Mouse (Mus musculus) liver, embryonic 16.5 days (tissue): ENCODE results near the gene Opa1. TPM values are rescaled to one million over a fixed set of nuclear protein-coding genes. Genes with fewer than 3 reads are reported as not detected.

Experiments used
- ATAC-seq: fragments of 200-750 bp; cut with Nextera tagmentation; 2 replicates; pipeline ENCODE4 v1.8.0; 2017; ENCODE audit warnings: low read depth, mild to moderate bottlenecking, moderate number of reproducible peaks, moderate library complexity
- H3K27ac ChIP-seq: fragments of 300-500 bp; sonication (generic); 2 replicates; pipeline ENCODE4 v1.5.1; 2014; ENCODE audit warnings: mild to moderate bottlenecking, low read length
- H3K27me3 ChIP-seq: fragments of 300-500 bp; sonication (generic); 2 replicates; pipeline ENCODE4 v1.6.1; 2014; ENCODE audit warnings: low read depth, low read length, mixed read lengths; ENCODE audit not compliant: control insufficient read depth, insufficient read depth
- H3K36me3 ChIP-seq: fragments of 300-500 bp; sonication (generic); 2 replicates; pipeline ENCODE4 v1.6.1; 2014; ENCODE audit warnings: mild to moderate bottlenecking; ENCODE audit not compliant: control insufficient read depth, insufficient read depth
- H3K4me1 ChIP-seq: fragments of 300-500 bp; sonication (generic); 2 replicates; pipeline ENCODE4 v1.6.1; 2014; ENCODE audit warnings: low read depth, low read length, mixed read lengths; ENCODE audit not compliant: control insufficient read depth
- H3K4me2 ChIP-seq: fragments of 300-500 bp; sonication (generic); 2 replicates; pipeline ENCODE4 v1.6.1; 2014; ENCODE audit warnings: low read depth, low read length, mixed read lengths
- H3K4me3 ChIP-seq: fragments of 300-500 bp; sonication (generic); 2 replicates; pipeline ENCODE4 v1.5.1; 2014; ENCODE audit warnings: low read depth, mild to moderate bottlenecking, low read length
- H3K9ac ChIP-seq: fragments of 300-500 bp; sonication (generic); 2 replicates; pipeline ENCODE4 v1.6.1; 2014; ENCODE audit warnings: low read depth, low read length
- H3K9me3 ChIP-seq: fragments of 300-500 bp; sonication (generic); replicated peaks from 2 replicates; pipeline ENCODE4 v1.6.1; 2016; ENCODE audit warnings: low read length; ENCODE audit not compliant: control insufficient read depth
- WGBS: fragments of 180-500 bp; shearing (Covaris S2); extraction: QIAGEN DNeasy Blood & Tissue Kit; methylation state at CpG from one replicate; pipeline ENCODE4 v1.1.7; 2014; ENCODE audit not compliant: insufficient replicate concordance; 5-methylcytosine and 5-hydroxymethylcytosine counted together
- polyA plus RNA-seq: library from polyadenylated mRNA; unstranded; fragments of >200 nt; fragmentation: Nextera tagmentation; extraction: Ambion mirVana; gene quantifications from 2 replicates; pipeline ENCODE4 v1.2.1, GENCODE M21; 2015

Gene Opa1
- polyA plus RNA-seq, 1 experiment from 2014 or later = 16.2 TPM

- no peak overlapping the region for H3K27ac ChIP-seq
- WGBS = 86% methylated on average over 1 of the region's 1 CpGs
- no peak overlapping the region for H3K9ac ChIP-seq
- no peaks in the 10 kb centered on the region for H3K27me3 ChIP-seq
- H3K9me3 ChIP-seq = no peaks in the 10 kb centered on the region
- no peak for ATAC-seq
- H3K36me3 ChIP-seq = peaks cover 20% of the 10 kb centered on the region
- no peak overlapping the region for H3K4me3 ChIP-seq
- H3K4me2 ChIP-seq = no peak overlapping the region
- no peaks in the 10 kb centered on the region for H3K4me1 ChIP-seq
Measured at GRCm38 (mm10) chr16:29629053-29629452, 49.9 kb downstream of the Opa1 start.

DNA sequence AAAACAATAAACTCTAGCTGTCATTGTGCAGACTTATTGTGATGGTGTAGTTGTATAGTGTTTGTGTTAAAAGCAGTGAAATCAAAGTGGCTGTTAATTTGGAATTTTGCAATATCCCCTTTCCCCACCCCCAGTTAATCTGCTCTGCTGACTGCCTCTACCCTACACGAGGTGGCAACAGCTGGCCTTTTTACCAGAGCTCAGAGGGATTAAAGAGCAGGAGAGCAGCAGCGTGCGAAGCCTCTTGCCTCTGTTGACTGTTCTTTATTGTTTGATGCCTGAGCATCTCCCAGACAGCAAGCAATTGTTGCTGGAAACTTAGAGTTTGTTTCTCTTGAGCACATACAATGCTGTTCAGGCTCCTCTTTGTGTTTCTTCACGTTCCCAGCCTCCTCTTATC lies 56.6 kb downstream of the Opa1 start:
- no peak overlapping the region for H3K4me2 ChIP-seq
- H3K27ac ChIP-seq = no peak overlapping the region
- H3K4me3 ChIP-seq = no peak overlapping the region
- H3K36me3 ChIP-seq = peaks cover 5% of the 10 kb centered on the region
- WGBS = 61% methylated on average over 4 of the region's 4 CpGs
- no peak overlapping the region for H3K9ac ChIP-seq
- no peaks in the 10 kb centered on the region for H3K9me3 ChIP-seq
- no peaks in the 10 kb centered on the region for H3K27me3 ChIP-seq
- no peak for ATAC-seq
- no peaks in the 10 kb centered on the region for H3K4me1 ChIP-seq

DNA sequence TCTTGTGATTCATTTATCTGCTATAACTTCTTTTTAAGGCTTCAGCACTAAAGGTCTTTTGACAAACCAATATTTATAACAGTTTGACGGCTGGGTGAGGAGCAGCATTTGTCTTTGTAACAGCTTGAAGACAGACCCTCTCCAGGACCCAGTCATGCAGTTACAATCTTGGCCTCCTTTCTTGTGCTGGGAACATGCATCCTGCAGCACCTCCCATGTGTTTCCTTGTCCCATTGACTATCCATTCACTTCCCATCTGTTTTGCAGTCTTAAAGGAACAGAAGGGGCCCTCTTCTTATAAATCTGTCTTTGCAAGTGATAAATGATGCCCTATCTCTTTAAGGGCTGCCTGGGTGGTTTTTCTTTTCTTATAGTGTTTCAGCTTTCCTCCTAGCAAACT lies 63.2 kb downstream of the Opa1 start:
- Histone ChIP-seq H3K27ac (no peak overlapping the region), H3K9me3 (no peaks in the 10 kb centered on the region), H3K36me3 (peaks cover 4% of the 10 kb centered on the region), H3K4me1 (no peaks in the 10 kb centered on the region), H3K4me2 (no peak overlapping the region), H3K27me3 (no peaks in the 10 kb centered on the region), H3K4me3 (no peak overlapping the region), H3K9ac (no peak overlapping the region)
- ATAC-seq = no peak
- 72% methylated on average over 1 of the region's 1 CpGs for WGBS

DNA sequence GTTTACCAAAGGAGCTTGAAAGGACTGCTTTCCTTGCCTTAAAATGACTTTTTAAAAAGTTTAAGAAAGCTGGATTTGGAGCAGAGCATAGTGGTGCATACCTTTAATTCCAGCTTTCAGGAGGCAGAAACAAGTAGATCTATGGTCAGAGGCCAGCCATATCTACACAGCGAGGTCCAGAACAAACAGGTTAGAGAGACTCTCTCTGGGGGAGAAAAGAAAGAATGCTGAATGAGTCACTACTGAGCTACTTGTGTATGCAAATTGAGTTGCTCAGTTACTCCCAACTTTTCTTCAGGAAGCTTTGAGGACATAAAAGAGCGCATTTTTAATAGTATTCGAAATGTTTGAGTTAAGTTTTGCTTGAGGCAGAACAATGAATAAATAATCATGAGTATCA lies 65.7 kb downstream of the Opa1 start:
- no peak overlapping the region for H3K27ac ChIP-seq
- H3K36me3 ChIP-seq = peaks cover 4% of the 10 kb centered on the region
- no peak overlapping the region for H3K9ac ChIP-seq
- no peak overlapping the region for H3K4me3 ChIP-seq
- no peaks in the 10 kb centered on the region for H3K9me3 ChIP-seq
- H3K4me2 ChIP-seq = no peak overlapping the region
- ATAC-seq = no peak
- no peaks in the 10 kb centered on the region for H3K27me3 ChIP-seq
- 83% methylated on average over 3 of the region's 3 CpGs for WGBS
- H3K4me1 ChIP-seq = no peaks in the 10 kb centered on the region

DNA sequence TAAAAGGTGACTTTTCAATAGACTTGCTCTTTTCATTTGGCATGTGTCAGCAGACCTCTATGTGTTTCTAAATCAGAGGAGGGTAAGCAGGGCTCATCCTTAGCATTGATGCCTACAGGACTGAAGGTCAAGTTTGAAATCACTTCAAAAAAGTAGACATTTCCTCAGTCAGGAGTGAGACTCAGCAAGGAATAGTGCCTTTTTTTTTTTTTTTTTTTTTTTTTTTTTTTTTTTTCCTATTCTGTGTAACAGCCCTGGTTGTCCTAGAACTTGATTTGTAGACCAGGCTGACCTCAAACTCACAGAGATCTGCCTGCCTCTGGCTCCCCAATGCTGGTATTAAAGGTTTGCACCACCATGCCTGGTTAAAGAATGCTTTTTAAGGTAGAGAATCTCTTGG lies 67.1 kb downstream of the Opa1 start:
- H3K9me3 ChIP-seq = no peaks in the 10 kb centered on the region
- peaks cover 4% of the 10 kb centered on the region for H3K36me3 ChIP-seq
- H3K9ac ChIP-seq = no peak overlapping the region
- H3K4me1 ChIP-seq = no peaks in the 10 kb centered on the region
- no peak overlapping the region for H3K27ac ChIP-seq
- H3K4me2 ChIP-seq = no peak overlapping the region
- H3K4me3 ChIP-seq = no peak overlapping the region
- no peaks in the 10 kb centered on the region for H3K27me3 ChIP-seq
- no peak for ATAC-seq

- Histone ChIP-seq H3K9ac (no peak overlapping the region), H3K27ac (peak overlapping the region; percentile 3; the same call in 1 of the 2 replicates), H3K9me3 (no peaks in the 10 kb centered on the region), H3K4me3 (no peak overlapping the region), H3K36me3 (peaks cover 2% of the 10 kb centered on the region), H3K4me2 (no peak overlapping the region), H3K4me1 (peaks cover 2% of the 10 kb centered on the region), H3K27me3 (no peaks in the 10 kb centered on the region)
- ATAC-seq = peak; percentile 86
- 54% methylated on average over 9 of the region's 9 CpGs for WGBS
Measured at GRCm38 (mm10) chr16:29656187-29656825, 77.2 kb downstream of the Opa1 start.

DNA sequence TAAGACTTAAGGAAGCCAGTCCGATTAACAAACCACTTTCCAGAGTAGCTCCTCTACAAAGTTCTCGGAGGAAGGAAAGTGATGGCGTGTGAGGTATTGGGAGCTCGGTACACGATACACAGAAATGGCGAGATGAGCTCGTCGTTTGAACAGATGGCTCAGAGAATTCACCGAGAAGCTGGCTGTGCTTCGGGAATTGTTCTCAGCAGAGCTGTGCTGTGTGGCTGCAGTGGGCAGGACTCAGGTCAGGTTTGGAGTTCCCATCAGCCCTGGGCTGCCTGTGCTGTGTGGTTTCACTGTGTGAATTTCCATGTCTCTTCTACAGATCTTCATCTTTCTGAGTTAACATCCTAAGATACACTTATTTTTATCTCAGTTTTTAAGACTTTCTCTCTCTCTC lies 77.8 kb downstream of the Opa1 start:
- H3K27ac ChIP-seq = peak overlapping the region; percentile 3; the same call in 1 of the 2 replicates
- H3K4me3 ChIP-seq = no peak overlapping the region
- H3K4me2 ChIP-seq = no peak overlapping the region
- H3K9ac ChIP-seq = no peak overlapping the region
- no peak for ATAC-seq
- no peaks in the 10 kb centered on the region for H3K27me3 ChIP-seq
- peaks cover 2% of the 10 kb centered on the region for H3K36me3 ChIP-seq
- 63% methylated on average over 10 of the region's 10 CpGs for WGBS
- H3K9me3 ChIP-seq = no peaks in the 10 kb centered on the region
- H3K4me1 ChIP-seq = peaks cover 2% of the 10 kb centered on the region

DNA sequence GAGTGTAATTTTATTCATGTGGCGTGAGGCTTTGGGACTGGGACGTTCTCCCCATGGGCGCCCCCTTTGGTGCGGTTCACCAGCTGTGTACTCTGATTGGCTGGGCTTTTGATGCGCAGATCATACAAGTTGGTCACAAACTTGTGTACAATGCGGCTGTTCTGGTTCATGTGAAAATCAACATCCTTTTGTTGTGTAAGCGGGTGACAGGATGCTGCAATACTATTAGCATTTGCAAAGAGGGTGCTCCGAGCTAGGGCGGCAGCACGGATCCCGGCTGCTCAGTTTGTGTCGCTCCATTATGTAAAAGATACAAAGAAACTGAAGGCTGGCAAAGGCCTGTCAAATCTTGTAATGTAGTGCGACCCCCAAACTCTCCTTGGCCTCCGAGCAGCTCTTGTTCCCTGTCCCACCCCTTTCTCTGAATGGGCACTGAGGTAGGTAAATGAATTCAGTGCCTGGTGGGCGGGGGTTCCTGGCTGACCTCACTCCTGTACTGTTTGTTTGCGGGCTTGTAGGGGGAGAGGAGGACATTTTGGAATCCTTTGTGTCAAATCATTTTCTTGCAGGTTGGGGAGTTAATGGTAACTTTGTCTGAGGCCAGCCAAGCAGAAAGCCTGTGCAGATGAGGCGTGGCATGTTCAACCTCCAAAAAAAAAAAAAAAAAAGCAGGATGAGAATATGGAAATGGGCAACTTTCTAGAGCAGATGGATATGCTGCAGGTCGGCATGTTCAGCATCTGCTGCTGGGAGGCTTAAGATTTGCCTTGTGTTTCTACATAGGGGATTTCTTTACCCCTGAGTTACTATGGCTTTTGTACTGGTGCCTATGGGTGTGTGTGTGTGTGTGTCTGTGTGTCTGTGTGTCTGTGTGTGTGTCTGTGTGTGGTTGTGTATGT lies 78.8 kb downstream of the Opa1 start:
- Histone ChIP-seq H3K9ac (no peak overlapping the region), H3K4me1 (peaks cover 2% of the 10 kb centered on the region), H3K36me3 (no peaks in the 10 kb centered on the region), H3K4me3 (no peak overlapping the region), H3K27me3 (no peaks in the 10 kb centered on the region), H3K4me2 (peak overlapping the region; percentile 25; the same call in 1 of the 2 replicates), H3K27ac (no peak overlapping the region), H3K9me3 (no peaks in the 10 kb centered on the region)
- WGBS = 23% methylated on average over 18 of the region's 18 CpGs
- ATAC-seq = no peak; the same call in 1 of the 2 replicates
